Comparison of ENCODE assay signal across 7 mouse cellular contexts in the genomic region with DNA sequence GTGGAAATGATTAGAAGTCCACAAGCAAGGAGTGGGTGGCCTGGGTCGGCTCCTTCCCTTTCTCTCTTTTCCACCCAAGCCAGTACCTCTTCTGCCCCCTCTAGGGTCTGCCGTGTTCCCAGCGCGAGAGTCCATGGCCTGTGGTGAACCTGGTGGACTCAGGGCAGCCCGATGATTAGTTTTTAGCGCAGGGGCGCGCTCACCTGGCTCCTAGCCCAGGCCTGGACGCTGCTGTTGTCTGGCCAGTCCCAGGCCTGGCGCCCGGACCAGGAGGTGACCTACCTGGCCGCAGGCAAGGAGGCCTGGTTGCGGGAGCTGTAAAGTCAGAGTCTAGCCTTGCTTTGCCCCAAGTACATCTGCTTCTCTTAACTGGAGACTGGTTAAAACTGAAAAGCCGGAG. TPM values are rescaled to one million over a fixed set of nuclear protein-coding genes. Genes with fewer than 3 reads are reported as not detected.
A peak's percentile ranks its signal among the peaks of the same experiment; 100 is the strongest.
DNase-seq lines count a peak whose midpoint lies in the region; ATAC-seq and TF ChIP-seq lines count a peak whose summit lies in the region.

Gene Magix, minus strand, starts transcription at position 388 of the 400 bp plus-strand sequence.

- peak within 1 kb of the TSS; percentile 47 for H3K4me3 ChIP-seq in cerebellum, adult 2 months (replicated peaks; ENCODE audit: insufficient read depth, low read depth, low read length)
- no peak within 1 kb of the TSS for H3K4me3 ChIP-seq in forebrain, embryonic 11.5 days (ENCODE audit: low read depth, low read length)
- H3K4me3 ChIP-seq in hindbrain, embryonic 12.5 days, result peak within 1 kb of the TSS; percentile 17; the same call in 1 of the 2 replicates
- H3K4me3 ChIP-seq in liver, embryonic 11.5 days (ENCODE audit: low read depth, low read length), result peak within 1 kb of the TSS; percentile 29
- H3K4me3 ChIP-seq in stomach, postnatal 0 days (ENCODE audit: low read depth, low read length), result peak within 1 kb of the TSS; percentile 19; the same call in 1 of the 2 replicates

- H3K36me3 ChIP-seq in forebrain, embryonic 11.5 days (ENCODE audit: control insufficient read depth, insufficient read depth, low read length), result no peaks in the 10 kb centered on the region
- no peaks in the 10 kb centered on the region for H3K36me3 ChIP-seq in hindbrain, embryonic 12.5 days
- H3K36me3 ChIP-seq in liver, embryonic 11.5 days (ENCODE audit: control insufficient read depth, insufficient read depth, low read length), result no peaks in the 10 kb centered on the region
- no peaks in the 10 kb centered on the region for H3K36me3 ChIP-seq in stomach, postnatal 0 days (ENCODE audit: control insufficient read depth, insufficient read depth, low read length)

- H3K4me1 ChIP-seq in cerebellum, adult 2 months (ENCODE audit: control insufficient read depth, insufficient read depth, low read length), result peaks cover 5% of the 10 kb centered on the region; the same call in 1 of the 2 replicates
- no peaks in the 10 kb centered on the region for H3K4me1 ChIP-seq in forebrain, embryonic 11.5 days (replicated peaks; ENCODE audit: control insufficient read depth, insufficient read depth, low read length)
- no peaks in the 10 kb centered on the region for H3K4me1 ChIP-seq in hindbrain, embryonic 12.5 days
- H3K4me1 ChIP-seq in liver, embryonic 11.5 days (replicated peaks; ENCODE audit: control insufficient read depth, insufficient read depth, low read length), result no peaks in the 10 kb centered on the region
- no peaks in the 10 kb centered on the region for H3K4me1 ChIP-seq in stomach, postnatal 0 days (replicated peaks; ENCODE audit: control insufficient read depth, insufficient read depth)

- 10% methylated on average over 14 of the region's 14 CpGs for whole genome bisulfite sequencing in cerebellum, adult 2 months
- 64% methylated on average over 14 of the region's 14 CpGs for WGBS in forebrain, embryonic 11.5 days
- 63% methylated on average over 14 of the region's 14 CpGs for WGBS in hindbrain, embryonic 12.5 days
- WGBS in liver, embryonic 11.5 days, result 70% methylated on average over 14 of the region's 14 CpGs
- 64% methylated on average over 14 of the region's 14 CpGs for WGBS in stomach, postnatal 0 days

- DNase-seq in cerebellum, adult 2 months, result peak; percentile 62 to 68
- no peak for DNase-seq in forebrain, embryonic 11.5 days (ENCODE audit: low spot score)
- no peak for DNase-seq in liver, embryonic 11.5 days (ENCODE audit: low spot score)
- DNase-seq in stomach, postnatal 0 days (ENCODE audit: low spot score), result no peak
- DNase-seq in ovary, adult 18-20 months (ENCODE audit: low spot score), result no peak
- DNase-seq in embryo, embryonic 10.5 days (ENCODE audit: low spot score), result no peak

- TF ChIP-seq EP300 in stomach, postnatal 0 days (optimal IDR thresholded peaks at IDR 0.05), result no peak

- H3K9ac ChIP-seq in forebrain, embryonic 11.5 days (ENCODE audit: low read length), result peak within 1 kb of the TSS; percentile 27; the same call in 1 of the 2 replicates
- no peak within 1 kb of the TSS for H3K9ac ChIP-seq in hindbrain, embryonic 12.5 days
- H3K9ac ChIP-seq in liver, embryonic 11.5 days (ENCODE audit: low read depth, low read length), result no peak within 1 kb of the TSS
- H3K9ac ChIP-seq in stomach, postnatal 0 days (ENCODE audit: low read length), result no peak within 1 kb of the TSS

- TF ChIP-seq CTCF in cerebellum, adult 2 months (IDR thresholded peaks at IDR 0.05; ENCODE audit: borderline replicate concordance, insufficient read depth, low read depth, low read length), result no peak
- TF ChIP-seq CTCF in stomach, postnatal 0 days (IDR thresholded peaks at IDR 0.05; ENCODE audit: low read depth), result no peak

- no peaks in the 10 kb centered on the region for H3K27me3 ChIP-seq in cerebellum, adult 2 months (ENCODE audit: control insufficient read depth, insufficient read depth, low read length)
- H3K27me3 ChIP-seq in forebrain, embryonic 11.5 days (ENCODE audit: control insufficient read depth, insufficient read depth, low read length), result no peaks in the 10 kb centered on the region
- no peaks in the 10 kb centered on the region for H3K27me3 ChIP-seq in hindbrain, embryonic 12.5 days
- no peaks in the 10 kb centered on the region for H3K27me3 ChIP-seq in liver, embryonic 11.5 days (replicated peaks; ENCODE audit: control insufficient read depth, insufficient read depth, low read length)
- H3K27me3 ChIP-seq in stomach, postnatal 0 days (ENCODE audit: control insufficient read depth, insufficient read depth, low read length), result no peaks in the 10 kb centered on the region

- no peaks in the 10 kb centered on the region for H3K9me3 ChIP-seq in forebrain, embryonic 11.5 days (ENCODE audit: control insufficient read depth, low read length)
- H3K9me3 ChIP-seq in hindbrain, embryonic 12.5 days (replicated peaks), result no peaks in the 10 kb centered on the region
- no peaks in the 10 kb centered on the region for H3K9me3 ChIP-seq in liver, embryonic 11.5 days (ENCODE audit: control insufficient read depth, low read length)
- no peaks in the 10 kb centered on the region for H3K9me3 ChIP-seq in stomach, postnatal 0 days (ENCODE audit: control insufficient read depth, low read length)

- H3K4me2 ChIP-seq in forebrain, embryonic 11.5 days (ENCODE audit: low read depth, low read length, severe bottlenecking), result peak within 1 kb of the TSS; percentile 48; the same call in 1 of the 2 replicates
- H3K4me2 ChIP-seq in hindbrain, embryonic 12.5 days (replicated peaks), result peak within 1 kb of the TSS; percentile 47
- H3K4me2 ChIP-seq in liver, embryonic 11.5 days, result peak within 1 kb of the TSS; percentile 61
- H3K4me2 ChIP-seq in stomach, postnatal 0 days (replicated peaks; ENCODE audit: low read depth), result peak within 1 kb of the TSS; percentile 48

- TF ChIP-seq POLR2A in cerebellum, adult 2 months (IDR thresholded peaks at IDR 0.05; ENCODE audit: borderline replicate concordance, insufficient read depth, low read length), result no peak

- H3K27ac ChIP-seq in cerebellum, adult 2 months (ENCODE audit: insufficient read depth, low read length), result peak within 1 kb of the TSS; percentile 19
- no peak within 1 kb of the TSS for H3K27ac ChIP-seq in forebrain, embryonic 11.5 days (ENCODE audit: low read depth, low read length)
- H3K27ac ChIP-seq in hindbrain, embryonic 12.5 days, result no peak within 1 kb of the TSS
- no peak within 1 kb of the TSS for H3K27ac ChIP-seq in liver, embryonic 11.5 days (ENCODE audit: low read depth, low read length)
- no peak within 1 kb of the TSS for H3K27ac ChIP-seq in stomach, postnatal 0 days (replicated peaks)

- no peak for ATAC-seq in forebrain, embryonic 11.5 days (replicated peaks; ENCODE audit: low FRiP score)
- ATAC-seq in hindbrain, embryonic 12.5 days (ENCODE audit: low FRiP score), result no peak
- no peak for ATAC-seq in liver, embryonic 11.5 days (replicated peaks; ENCODE audit: low FRiP score)
- ATAC-seq in stomach, postnatal 0 days (ENCODE audit: low FRiP score, low TSS enrichment), result peak; percentile 51; the same call in 1 of the 2 replicates

RNA-seq across cellular contexts. Expression of gene Magix, which starts in this region (rescaled TPM):
- 2.2 and 2.6 TPM in 2 replicates for polyA plus RNA-seq in cerebellum, adult 2 months (2012; rRNA removed)
- polyA plus RNA-seq in forebrain, embryonic 11.5 days (2014; fragmentation: Nextera tagmentation; extraction: Ambion mirVana), result 0.47 TPM in 1 of 2 replicates, not detected in the other
- 0.50 TPM in 1 of 2 replicates, not detected in the other for polyA plus RNA-seq in hindbrain, embryonic 12.5 days (2016; fragmentation: Nextera tagmentation; extraction: Ambion mirVana)
- polyA plus RNA-seq in liver, embryonic 11.5 days (2014; fragmentation: Nextera tagmentation; extraction: Ambion mirVana), result 0.06 TPM in 1 of 2 replicates, not detected in the other
- 0.95 and 1.3 TPM in 2 replicates for polyA plus RNA-seq in stomach, postnatal 0 days (2015; fragmentation: Nextera tagmentation; extraction: Ambion mirVana)

Comparison
In these comparisons a context has a peak if more than half of its experiments do, and no peak if none do; other contexts are left out.
1. DNase-seq: peak in cerebellum, adult 2 months (2 of 2); none in forebrain, embryonic 11.5 days (single experiment), liver, embryonic 11.5 days (single experiment), stomach, postnatal 0 days (single experiment), ovary, adult 18-20 months (single experiment) and embryo, embryonic 10.5 days (single experiment).
2. Peak in every context shown above with its lines, with median percentiles within 50 percentile points of each other: H3K4me2 ChIP-seq.